Comparison of ENCODE assay signal across 17 mouse cellular contexts in the genomic region with DNA sequence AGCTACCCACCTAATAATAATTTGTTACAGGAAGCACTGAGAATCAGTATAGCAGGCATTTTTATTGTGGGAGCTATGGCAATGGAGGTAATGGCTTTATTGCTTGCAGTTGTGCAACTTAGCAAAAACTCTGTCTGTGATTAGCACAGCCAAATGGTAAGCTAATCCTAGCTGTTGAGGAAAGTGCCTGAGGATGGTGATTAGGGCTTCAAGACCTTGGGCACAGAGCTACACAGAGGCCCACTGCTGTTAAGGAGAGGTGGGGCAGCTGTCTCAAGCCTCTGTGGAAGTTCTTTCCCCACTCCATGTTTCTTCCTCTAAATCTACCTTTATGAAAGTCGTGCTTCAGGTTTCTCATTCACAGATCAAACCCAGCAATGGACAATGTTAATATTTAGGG.
"Had no signal": no experiment of that assay in that cellular context is flagged by ENCODE, and none has a peak within 500 bp of the region (broad histone marks: within the 10 kb centered on the region; RNA-seq: fewer than 3 reads in every experiment).

No protein-coding gene starts in this region.

- ATAC-seq: liver, postnatal 0 days; lung, postnatal 0 days; midbrain, embryonic 13.5 days; midbrain, embryonic 15.5 days had no signal

- H3K4me2 ChIP-seq: lung, embryonic 15.5 days; midbrain, embryonic 11.5 days; midbrain, embryonic 13.5 days; midbrain, embryonic 15.5 days; neural tube, embryonic 13.5 days; neural tube, embryonic 15.5 days had no signal

- H3K9ac ChIP-seq: liver, postnatal 0 days; lung, embryonic 15.5 days; midbrain, embryonic 13.5 days; midbrain, embryonic 15.5 days; neural tube, embryonic 13.5 days; neural tube, embryonic 15.5 days had no signal

- H3K27ac ChIP-seq: lung, embryonic 15.5 days; macrophage; midbrain, embryonic 13.5 days; midbrain, embryonic 15.5 days; neural tube, embryonic 13.5 days; neural tube, embryonic 15.5 days had no signal

- H3K4me3 ChIP-seq: lung, embryonic 15.5 days; megakaryocyte, embryonic 14.5 days; midbrain, embryonic 13.5 days; midbrain, embryonic 15.5 days; neural tube, embryonic 13.5 days; neural tube, embryonic 15.5 days had no signal

- DNase-seq: liver, postnatal 0 days; lung, adult 2 months; lung, postnatal 14 days; lung, postnatal 36 days; right cerebral cortex, postnatal 14 days; thymus, adult 18-20 months; thymus, postnatal 14 days; thymus, postnatal 36 days had no signal

- H3K36me3 ChIP-seq: lung, embryonic 15.5 days; midbrain, embryonic 13.5 days; midbrain, embryonic 15.5 days; neural tube, embryonic 13.5 days; neural tube, embryonic 15.5 days had no signal

- H3K27me3 ChIP-seq: lung, embryonic 15.5 days; megakaryocyte, embryonic 14.5 days; midbrain, embryonic 13.5 days; midbrain, embryonic 15.5 days; neural tube, embryonic 13.5 days; neural tube, embryonic 15.5 days had no signal

- H3K4me1 ChIP-seq: lung, embryonic 15.5 days; megakaryocyte, embryonic 14.5 days; midbrain, embryonic 13.5 days; midbrain, embryonic 15.5 days; neural tube, embryonic 13.5 days; neural tube, embryonic 15.5 days had no signal

- H3K9me3 ChIP-seq: lung, embryonic 15.5 days; midbrain, embryonic 13.5 days; midbrain, embryonic 15.5 days; neural tube, embryonic 13.5 days; neural tube, embryonic 15.5 days had no signal
